Mouse (Mus musculus) common myeloid progenitor, adult 5-6 weeks (primary cell): ENCODE results near the gene Samm50. TPM values are rescaled to one million over a fixed set of nuclear protein-coding genes. Genes with fewer than 3 reads are reported as not detected.

Experiments
- total RNA-seq: library from RNA; stranded (forward); fragments of 200-1000, 187-1606 nt; gene quantifications from 2 replicates; pipeline ENCODE4 v1.2.3, GENCODE M21; 2017

The Samm50 gene
- total RNA-seq, 1 experiment from 2014 or later: 40.7 TPM

Other genes starting within 250 kb of the Samm50 start
- gene Efcab6, start 126.9 kb upstream of the Samm50 start, total RNA-seq: not detected in 2 replicates
- not detected in 2 replicates for gene Sult4a1, start 86.5 kb upstream of the Samm50 start, total RNA-seq
- not detected in 2 replicates for gene Pnpla5, start 69.1 kb upstream of the Samm50 start, total RNA-seq
- not detected in 2 replicates for gene Pnpla3, start 24.4 kb upstream of the Samm50 start, total RNA-seq
- 1.3 and 4.2 TPM in 2 replicates for gene Parvb, start 39.8 kb downstream of the Samm50 start, total RNA-seq
- 172 and 201 TPM in 2 replicates for gene Parvg, start 131.8 kb downstream of the Samm50 start, total RNA-seq